Mouse (Mus musculus) heart, postnatal 0 days (tissue): ENCODE data around the gene Gm10715.
"Not testable (repeated sequence)": the region's sequence is repeated elsewhere in the genome, so short reads cannot be mapped to it uniquely, and the experiment has no call there.

Source experiments
- CTCF ChIP-seq: IDR thresholded peaks from 2 replicates; pipeline ENCODE4 v1.5.1; 2016; ENCODE audit warnings: antibody characterized with exemption, control low read depth, low read depth
- EP300 ChIP-seq: IDR thresholded peaks from 2 replicates; pipeline ENCODE4 v1.6.1; 2016; ENCODE audit warnings: antibody characterized with exemption, low read depth

GRCm38 (mm10) chr9:3036577-3036976, at the start of gene Gm10715:
- TF ChIP-seq EP300, CTCF: not testable (repeated sequence)
